Mouse (Mus musculus) neutrophil, adult 59 days (primary cell): ENCODE results near the gene 1110051M20Rik. TPM values are rescaled to one million over a fixed set of nuclear protein-coding genes. Genes with fewer than 3 reads are reported as not detected.

Experiments used
- total RNA-seq, 2 experiments: library from RNA; stranded (reverse); gene quantifications; 1 replicate in 1 of 2; 2 replicates in 1 of 2; pipeline ENCODE4 v1.2.4; 2023

1110051M20Rik gene
- 1 to 10 TPM; 2.4 to 2.8 TPM for total RNA-seq

GRCm38 (mm10) chr2:91444286-91444892 lies at the start of gene 1110051M20Rik:
TSS of gene 1110051M20Rik (minus strand) at chr2:91444704.

GRCm38 (mm10) chr2:91457259-91457655 lies 12.8 kb upstream of the 1110051M20Rik start, which contains the start of gene Lrp4:
TSS of gene Lrp4 (plus strand) at chr2:91457511.

GRCm38 (mm10) chr2:91264711-91265681 lies 179.5 kb downstream of the 1110051M20Rik start, which contains the start of gene Arfgap2:
TSS of gene Arfgap2 (plus strand) at chr2:91264974.

GRCm38 (mm10) chr2:91255661-91256150 lies 188.8 kb downstream of the 1110051M20Rik start, which contains the start of gene Pacsin3:
TSS of gene Pacsin3 (plus strand) at chr2:91255954.

GRCm38 (mm10) chr2:91236601-91237510 lies 207.6 kb downstream of the 1110051M20Rik start, which contains the start of gene Ddb2:
TSS of gene Ddb2 (minus strand) at chr2:91236982.

Other genes starting within 250 kb of the 1110051M20Rik start
- 1 to 10 TPM in 1 of 2 experiments, under 1 TPM in 1; 0.56 to 1.7 TPM for gene Nr1h3, start 241.9 kb downstream of the 1110051M20Rik start, total RNA-seq
- 10 to 100 TPM in 1 of 2 experiments, 1 to 10 TPM in 1; 9.8 to 11.1 TPM for gene Acp2, start 241.8 kb downstream of the 1110051M20Rik start, total RNA-seq
- gene Ddb2, start 207.7 kb downstream of the 1110051M20Rik start, total RNA-seq, result 1 to 10 TPM; 8.1 to 9.2 TPM
- not detected for gene Pacsin3, start 188.8 kb downstream of the 1110051M20Rik start, total RNA-seq
- gene Arfgap2, start 179.7 kb downstream of the 1110051M20Rik start, total RNA-seq, result 10 to 100 TPM; 82.1 to 94.3 TPM
- gene Lrp4, start 12.8 kb upstream of the 1110051M20Rik start, total RNA-seq, result 1 to 10 TPM; 5.3 to 6.5 TPM
- gene Ckap5, start 82.1 kb upstream of the 1110051M20Rik start, total RNA-seq, result 10 to 100 TPM; 53.5 to 62.7 TPM
- gene F2, start 191.7 kb upstream of the 1110051M20Rik start, total RNA-seq, result under 1 TPM in 1 of 2 experiments, not detected in 1; 0.18 TPM
- gene Zfp408, start 205.1 kb upstream of the 1110051M20Rik start, total RNA-seq, result 10 to 100 TPM; 17.6 to 18.6 TPM
- gene Arhgap1, start 205.2 kb upstream of the 1110051M20Rik start, total RNA-seq, result 10 to 100 TPM; 80.0 to 80.8 TPM